Mouse (Mus musculus): ENCODE results near the gene Tbx1.

Tbx1 gene

GRCm38 (mm10) chr16:18588738-18589055 lies 1.8 kb downstream of the Tbx1 start:
- in situ Hi-C loops (cut with MseI, MboI) = no loop called here

DNA sequence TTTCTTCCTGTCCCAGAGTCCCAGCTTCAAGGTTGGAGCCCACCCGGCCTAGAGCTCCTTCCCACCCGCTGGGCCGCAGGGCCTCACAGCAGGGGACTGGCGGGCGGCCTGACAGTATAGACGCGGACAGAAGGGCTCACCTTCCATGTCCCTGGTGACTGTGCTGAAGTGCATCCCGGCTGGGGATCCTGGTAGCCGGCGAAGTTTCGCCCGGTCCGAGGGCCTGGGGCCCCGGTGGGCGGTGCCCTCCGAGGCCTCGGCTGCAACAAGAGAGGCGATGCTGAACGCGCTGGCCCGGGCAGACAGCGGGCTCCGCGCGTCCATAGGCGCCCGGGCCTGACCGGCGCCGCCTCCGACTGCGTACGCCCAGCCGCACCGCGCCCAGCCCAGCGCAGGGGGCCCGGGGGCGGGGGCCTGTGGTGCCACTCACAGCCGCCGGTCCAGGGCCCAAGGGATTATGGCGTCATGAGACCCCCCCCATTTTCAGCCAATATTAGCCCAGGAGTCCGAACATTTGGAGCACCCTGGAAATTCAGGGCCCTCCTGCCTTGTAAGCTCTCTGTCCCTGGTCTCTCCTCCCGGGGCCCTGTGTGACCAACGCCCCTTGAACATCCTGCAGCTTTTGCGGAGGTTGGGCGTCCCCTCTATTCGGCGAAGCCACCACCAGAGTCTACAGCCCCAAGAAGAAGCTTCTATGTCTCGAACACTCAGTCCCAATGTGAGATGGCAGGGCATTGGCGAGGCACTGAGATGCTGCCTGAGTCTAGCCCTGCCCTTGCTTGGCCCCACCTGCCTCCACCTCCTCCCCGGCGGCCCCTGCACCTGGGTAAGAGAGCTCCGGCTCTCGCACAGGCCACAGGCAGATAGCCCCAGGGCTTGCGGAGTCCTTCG lies 2.4 kb downstream of the Tbx1 start:
- in situ Hi-C loops (cut with MseI, MboI) = no loop called here

DNA sequence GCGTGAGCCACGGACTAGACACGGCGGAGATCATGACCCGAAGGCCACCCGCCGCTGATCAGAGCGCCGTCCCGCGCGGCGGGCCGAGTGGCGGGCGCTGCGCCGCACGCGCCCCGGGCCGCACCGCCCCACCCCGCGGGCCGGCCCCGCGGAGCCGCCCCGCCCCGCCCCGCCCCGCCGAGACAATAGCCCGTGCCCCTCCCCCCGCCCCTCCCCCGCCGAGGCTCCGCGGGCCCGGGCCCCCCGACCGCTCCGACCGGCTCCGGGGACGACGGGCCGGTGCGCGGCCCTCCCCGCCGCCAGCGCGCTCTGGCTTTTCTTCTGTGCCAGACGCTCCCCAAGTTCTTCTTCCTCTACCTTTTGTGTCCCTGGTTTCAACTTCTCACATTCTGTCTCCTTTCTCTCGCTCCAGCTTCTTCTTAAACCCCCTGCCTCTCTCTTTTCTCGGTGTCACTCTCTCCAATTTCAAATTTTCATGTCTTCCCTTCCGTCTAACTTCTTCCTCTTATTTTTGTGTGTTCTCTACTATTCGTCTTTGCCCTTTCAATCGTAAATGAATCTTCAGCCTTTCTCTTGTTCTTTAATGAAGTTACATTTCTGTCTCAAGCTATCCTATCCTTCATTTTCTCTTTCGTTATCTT lies 3.4 kb downstream of the Tbx1 start:
- in situ Hi-C loops (cut with MseI, MboI) = no loop called here

- in situ Hi-C loops (cut with MseI, MboI) = no loop called here
Measured at GRCm38 (mm10) chr16:18586076-18586905, 4.2 kb downstream of the Tbx1 start.

DNA sequence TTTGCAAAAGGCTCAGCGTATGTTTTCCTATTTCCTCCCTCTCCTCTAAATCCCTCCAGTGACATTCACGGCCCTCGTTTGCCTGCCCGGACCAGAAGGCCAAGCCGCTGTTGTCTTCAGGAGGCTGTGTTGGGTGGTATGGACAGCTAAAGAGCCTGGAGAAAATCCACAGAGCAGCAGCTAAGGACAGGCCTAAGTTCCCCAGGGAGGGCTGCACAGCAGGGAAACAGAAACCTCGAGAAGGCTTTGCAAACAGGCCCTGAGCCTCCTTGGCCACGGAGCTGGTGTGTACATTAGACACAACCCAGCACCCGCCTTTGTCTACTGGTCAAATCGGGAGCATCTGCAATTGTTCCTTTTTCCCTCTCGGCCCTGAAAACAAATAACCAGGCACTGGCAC lies 4.8 kb downstream of the Tbx1 start:
- in situ Hi-C loops (cut with MseI, MboI) = no loop called here

GRCm38 (mm10) chr16:18584901-18585510 lies 5.5 kb downstream of the Tbx1 start:
- in situ Hi-C loops (cut with MseI, MboI) = no loop called here

GRCm38 (mm10) chr16:18583673-18584357 lies 6.7 kb downstream of the Tbx1 start:
- in situ Hi-C loops (cut with MseI, MboI) = no loop called here

DNA sequence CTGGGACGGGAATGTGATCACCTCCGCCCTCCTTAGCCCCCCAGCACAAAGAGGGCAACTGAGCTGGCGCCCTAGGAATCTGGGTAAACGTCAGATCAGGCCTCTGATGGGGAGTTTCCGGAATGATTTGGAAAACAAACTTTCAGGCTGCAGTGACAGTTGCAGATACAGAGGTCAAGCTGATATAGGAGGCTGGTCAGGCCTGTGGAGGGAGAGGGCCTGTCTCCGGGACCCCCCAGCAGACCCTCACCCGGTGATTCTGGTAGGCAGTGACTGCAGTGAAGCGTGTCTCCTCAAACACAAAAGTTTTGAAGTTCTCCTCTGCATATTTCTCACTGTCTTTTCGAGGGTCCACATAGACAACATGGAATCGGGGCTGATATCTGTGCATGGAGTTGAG lies 7.3 kb downstream of the Tbx1 start:
- in situ Hi-C loops (cut with MseI, MboI) = no loop called here

DNA sequence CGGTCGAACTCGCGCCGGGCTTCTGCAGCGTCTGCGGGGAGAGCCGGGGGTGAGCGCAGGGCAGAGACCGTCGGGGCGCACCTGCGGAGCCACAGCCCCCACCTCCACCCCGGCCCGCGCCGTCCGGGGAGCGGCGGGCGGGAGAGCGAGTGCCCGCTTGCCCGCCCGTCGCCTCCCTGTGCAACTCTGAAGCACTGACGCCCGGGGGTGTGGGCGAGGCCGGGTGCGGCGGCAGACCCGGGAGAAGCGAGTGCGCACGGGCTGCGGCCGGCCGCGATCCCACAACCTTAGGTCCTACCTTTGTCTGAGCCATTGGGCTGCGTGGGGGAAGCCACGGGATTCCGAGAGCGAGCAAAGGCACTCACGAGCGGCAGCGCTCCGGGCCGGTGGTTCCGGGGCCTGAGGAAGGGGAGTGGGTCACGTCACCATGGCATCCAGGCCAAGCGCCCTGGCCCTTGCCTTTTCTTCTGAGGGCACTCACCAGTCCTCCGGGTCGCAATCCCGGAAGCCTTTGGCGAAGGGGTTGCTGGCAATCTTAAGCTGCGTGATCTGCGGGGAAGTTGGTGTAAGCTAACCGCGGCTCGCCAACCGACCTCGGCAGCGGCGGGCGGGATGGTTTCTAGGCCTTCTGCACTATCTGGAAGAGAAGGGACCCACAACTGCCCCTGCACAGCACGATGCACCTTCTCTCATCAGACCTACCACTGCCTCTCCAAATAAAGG lies 7.9 kb downstream of the Tbx1 start:
- in situ Hi-C loops (cut with MseI, MboI) = no loop called here

GRCm38 (mm10) chr16:18581623-18582205 lies 8.8 kb downstream of the Tbx1 start:
- in situ Hi-C loops (cut with MseI, MboI) = no loop called here

DNA sequence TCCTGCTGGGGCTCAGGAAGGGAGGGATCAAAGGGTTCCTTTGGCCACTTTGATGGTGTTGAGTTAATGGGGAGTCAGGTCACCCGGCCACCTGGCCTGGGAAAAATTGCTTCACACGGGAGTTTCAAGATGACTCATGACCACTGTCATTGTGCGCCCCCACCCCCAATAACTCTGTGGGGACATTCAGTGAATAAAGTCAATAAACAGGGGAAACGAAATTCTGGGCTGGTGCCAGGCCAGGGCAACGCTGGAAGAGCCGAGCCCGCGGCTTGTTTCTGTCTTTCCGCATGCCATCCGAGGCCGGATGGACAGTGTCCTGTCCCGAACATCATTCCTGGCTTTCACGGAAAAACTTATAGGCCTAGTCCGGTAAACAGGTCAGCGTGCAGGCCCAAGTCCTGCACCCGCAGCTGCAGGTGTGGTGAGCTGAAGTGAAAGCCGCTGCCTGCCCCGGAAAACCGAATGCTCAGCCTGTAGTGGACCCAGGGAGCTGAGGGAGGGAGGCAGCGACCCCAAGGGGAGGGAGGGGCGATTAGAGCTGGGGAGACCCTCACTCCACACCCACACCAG lies 9.3 kb downstream of the Tbx1 start:
- in situ Hi-C loops (cut with MseI, MboI) = no loop called here

DNA sequence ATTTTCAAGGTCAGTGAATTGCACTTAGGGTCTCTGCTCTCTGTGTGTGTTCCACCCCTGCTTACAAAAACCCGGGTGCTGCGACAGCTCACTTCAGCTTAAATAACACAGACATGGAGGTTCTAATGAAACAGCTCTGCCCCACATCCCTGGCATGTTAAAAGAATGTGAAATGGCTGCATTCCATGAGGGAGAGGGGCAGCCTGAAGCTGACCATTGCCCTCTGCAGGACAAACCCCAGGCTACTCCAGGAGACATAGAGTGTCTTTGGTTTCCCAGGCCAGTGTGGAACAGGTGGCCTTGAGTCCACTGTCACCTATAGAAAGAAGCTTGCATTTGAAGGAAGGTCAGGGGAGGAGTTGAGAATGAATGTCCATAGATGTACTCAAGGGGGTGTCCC lies 10.1 kb downstream of the Tbx1 start:
- in situ Hi-C loops (cut with MseI, MboI) = no loop called here

GRCm38 (mm10) chr16:18577599-18578160 lies 12.8 kb downstream of the Tbx1 start:
- in situ Hi-C loops (cut with MseI, MboI) = no loop called here

DNA sequence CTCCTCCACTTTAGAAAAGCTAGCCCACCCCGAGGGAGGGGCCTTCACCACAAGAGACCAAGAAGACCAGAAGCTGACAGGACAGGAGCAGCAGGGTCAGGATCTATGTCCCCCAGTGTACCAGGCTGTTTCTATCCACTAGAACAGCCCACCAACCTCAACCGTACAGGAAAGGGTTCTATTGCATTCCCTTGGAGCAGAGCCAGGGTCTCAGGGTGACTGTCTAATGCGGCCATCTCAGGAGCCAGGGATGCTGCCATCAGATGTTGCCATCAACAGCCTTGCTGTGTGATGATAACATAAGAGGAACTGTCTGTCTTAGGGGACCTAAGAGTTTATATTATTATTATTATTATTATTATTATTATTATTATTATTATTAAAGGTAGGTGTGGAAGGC lies 13.4 kb downstream of the Tbx1 start:
- in situ Hi-C loops (cut with MseI, MboI) = no loop called here

DNA sequence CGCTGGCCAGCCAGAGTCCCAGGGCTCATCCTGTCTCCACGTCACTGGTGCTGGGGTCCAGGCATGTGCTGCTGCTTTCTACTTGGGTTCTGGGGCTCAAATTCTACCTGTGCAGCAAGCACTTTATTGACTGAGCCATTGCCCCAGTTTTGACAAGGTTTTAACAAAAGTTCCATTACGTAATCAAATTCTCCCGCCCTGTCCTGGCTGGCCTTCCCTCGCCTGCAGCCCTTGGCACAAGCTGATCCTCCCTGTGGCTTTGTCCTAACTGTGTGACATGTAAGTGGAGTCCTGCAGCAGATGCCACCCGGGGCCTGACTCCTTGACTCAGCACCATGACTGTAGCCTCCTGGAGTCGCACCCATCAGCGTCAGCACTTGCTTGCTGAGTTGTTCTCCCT lies 16.3 kb downstream of the Tbx1 start:
- in situ Hi-C loops (cut with MseI, MboI) = no loop called here

GRCm38 (mm10) chr16:18568599-18568998 lies 21.9 kb downstream of the Tbx1 start:
- in situ Hi-C loops (cut with MseI, MboI) = no loop called here

DNA sequence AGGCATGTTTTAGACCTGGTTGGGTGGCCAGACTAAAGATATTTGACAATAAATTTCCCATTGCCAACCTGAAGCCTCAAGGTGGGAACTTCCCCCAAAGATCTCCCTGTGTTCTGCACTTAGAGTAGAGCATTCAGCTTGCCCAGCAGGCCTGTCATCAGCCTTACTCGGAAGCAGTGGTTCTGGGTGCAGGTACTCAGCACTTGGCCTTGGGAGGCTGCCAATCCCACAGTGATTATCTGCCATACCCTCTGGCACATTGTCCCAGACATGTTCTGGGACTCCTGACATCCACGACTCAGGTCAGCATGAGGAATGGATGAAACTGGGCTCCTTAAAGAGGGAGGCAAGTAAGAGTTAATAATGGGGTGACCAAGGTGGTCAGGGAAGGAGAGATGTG lies 26.0 kb downstream of the Tbx1 start:
- in situ Hi-C loops (cut with MseI, MboI) = no loop called here

- in situ Hi-C loops (cut with MseI, MboI) = no loop called here
Measured at GRCm38 (mm10) chr16:18556461-18556860, 34.0 kb downstream of the Tbx1 start.

DNA sequence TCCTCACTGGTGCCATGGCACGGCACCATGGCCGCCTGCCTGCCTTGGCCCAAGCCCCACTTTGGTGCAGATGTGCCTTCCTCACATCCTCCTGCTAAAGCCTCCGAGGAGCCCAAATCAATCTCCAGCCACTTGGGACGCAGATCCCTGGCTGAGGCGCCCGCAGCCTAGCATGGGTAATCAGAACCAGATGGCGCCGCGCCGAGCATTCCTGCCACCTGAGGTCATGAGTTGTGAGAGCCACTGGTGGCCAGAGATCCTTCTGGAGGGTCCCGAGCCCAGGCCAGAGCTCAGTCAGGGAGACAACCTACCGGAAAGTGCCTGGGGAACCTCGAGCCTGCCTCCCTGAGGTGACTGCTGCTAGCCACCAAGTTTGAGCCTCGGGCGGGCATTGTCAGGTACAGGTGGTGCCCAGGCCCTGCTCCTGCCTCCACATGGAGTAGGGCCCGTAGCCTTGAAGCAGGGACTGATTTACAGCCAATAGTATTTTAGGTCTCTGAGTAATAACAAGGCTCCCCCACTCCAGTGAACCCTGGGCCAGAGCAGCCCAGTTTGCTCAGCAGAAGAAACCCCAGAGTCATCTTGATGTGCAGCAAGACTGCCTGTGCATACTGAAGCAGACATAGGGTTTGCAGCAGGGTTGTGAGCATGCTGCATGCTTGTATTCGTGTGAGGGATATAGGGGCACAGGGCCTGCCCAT lies 35.1 kb downstream of the Tbx1 start:
- in situ Hi-C loops (cut with MseI, MboI) = no loop called here

Data from mouse trophoblast stem cell (cell line).